Mouse (Mus musculus) liver, embryonic 14.5 days (tissue): Measurements from ENCODE around the gene Tpm3.

Source experiments
- CTCF ChIP-seq: IDR thresholded peaks from 2 replicates; pipeline ENCODE4 v1.5.1; 2016; ENCODE audit warnings: antibody characterized with exemption, low read depth, control low read depth
- EP300 ChIP-seq: IDR thresholded peaks from 2 replicates; pipeline ENCODE4 v1.6.1; 2016; ENCODE audit warnings: antibody characterized with exemption, low read depth

DNA sequence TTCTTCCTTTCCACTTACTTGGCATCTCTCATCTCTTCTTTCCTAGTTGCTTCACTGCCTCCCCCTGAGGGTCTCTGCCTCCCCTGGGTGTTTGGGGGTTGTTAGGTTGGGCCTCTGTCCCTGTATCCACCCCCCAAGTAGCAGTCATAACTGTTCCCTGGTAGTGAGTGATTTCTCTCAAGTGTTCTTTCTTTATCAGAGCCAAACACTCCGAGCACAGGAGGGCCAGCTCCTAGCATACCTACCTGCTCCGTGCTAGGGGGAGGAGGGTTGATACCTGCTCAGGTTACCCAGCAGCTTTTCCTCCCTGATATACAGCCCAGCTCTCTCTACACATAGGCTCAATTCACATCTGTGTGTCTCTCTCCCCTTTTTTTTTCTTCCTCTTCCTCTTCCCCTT is 16.2 kb downstream of the Tpm3 start:
- no peak for TF ChIP-seq CTCF
- TF ChIP-seq EP300 = no peak
